Mouse (Mus musculus) heart, embryonic 13.5 days (tissue): ENCODE measurements around the gene Pianp. TPM values are rescaled to one million over a fixed set of nuclear protein-coding genes. Genes with fewer than 3 reads are reported as not detected.

Source experiments
- ATAC-seq: fragments of 200-750 bp; cut with Nextera tagmentation; 2 replicates; pipeline ENCODE4 v1.8.0; 2017; ENCODE audit warnings: moderate TSS enrichment; ENCODE audit not compliant: insufficient number of reproducible peaks, low FRiP score, low TSS enrichment; ENCODE audit errors: extremely low read depth
- H3K27ac ChIP-seq: fragments of 300-500 bp; sonication (generic); replicated peaks from 2 replicates; pipeline ENCODE4 v1.5.1; 2015; ENCODE audit warnings: moderate library complexity, mild to moderate bottlenecking, inconsistent platforms
- H3K27me3 ChIP-seq: fragments of 300-500 bp; sonication (generic); replicated peaks from 2 replicates; pipeline ENCODE4 v1.6.1; 2015; ENCODE audit warnings: mild to moderate bottlenecking, inconsistent platforms
- H3K36me3 ChIP-seq: fragments of 300-500 bp; sonication (generic); 2 replicates; pipeline ENCODE4 v1.6.1; 2015; ENCODE audit warnings: mild to moderate bottlenecking, inconsistent platforms
- H3K4me1 ChIP-seq: fragments of 300-500 bp; sonication (generic); 2 replicates; pipeline ENCODE4 v1.6.1; 2015; ENCODE audit warnings: inconsistent platforms
- H3K4me2 ChIP-seq: fragments of 300-500 bp; sonication (generic); 2 replicates; pipeline ENCODE4 v1.6.1; 2015; ENCODE audit warnings: inconsistent platforms, mild to moderate bottlenecking, moderate library complexity
- H3K4me3 ChIP-seq: fragments of 300-500 bp; sonication (generic); 2 replicates; pipeline ENCODE4 v1.5.1; 2015; ENCODE audit warnings: moderate library complexity, mild to moderate bottlenecking, inconsistent platforms
- H3K9ac ChIP-seq: fragments of 300-500 bp; sonication (generic); 2 replicates; pipeline ENCODE4 v1.6.1; 2015; ENCODE audit warnings: inconsistent platforms, mild to moderate bottlenecking, moderate library complexity
- H3K9me3 ChIP-seq: fragments of 300-500 bp; sonication (generic); 2 replicates; pipeline ENCODE4 v1.6.1; 2016; ENCODE audit warnings: inconsistent platforms
- WGBS: fragments of 180-500 bp; shearing (Covaris S2); methylation state at CpG from one replicate; pipeline ENCODE4 v1.1.7; 2015; ENCODE audit warnings: mixed read lengths; 5-methylcytosine and 5-hydroxymethylcytosine counted together
- polyA plus RNA-seq: library from polyadenylated mRNA; unstranded; fragments of >200 nt; fragmentation: Nextera tagmentation; extraction: Ambion mirVana; gene quantifications from 2 replicates; pipeline ENCODE4 v1.2.1, GENCODE M21; 2015

The Pianp gene
- polyA plus RNA-seq, 1 experiment from 2014 or later, result 0.31 TPM

GRCm38 (mm10) chr6:124967766-124968165 lies 28.7 kb upstream of the Pianp start:
- no peak overlapping the region for H3K9ac ChIP-seq
- 66% methylated on average over 4 of the region's 4 CpGs for WGBS
- peaks cover 18% of the 10 kb centered on the region for H3K36me3 ChIP-seq
- no peak overlapping the region for H3K4me3 ChIP-seq
- H3K9me3 ChIP-seq, result peaks cover 4% of the 10 kb centered on the region; the same call in 1 of the 2 replicates
- no peak for ATAC-seq
- no peak overlapping the region for H3K27ac ChIP-seq
- no peak overlapping the region for H3K4me2 ChIP-seq
- H3K4me1 ChIP-seq, result peaks cover 19% of the 10 kb centered on the region
- H3K27me3 ChIP-seq, result peaks cover 4% of the 10 kb centered on the region; the same call in 1 of the 2 replicates

GRCm38 (mm10) chr6:124992241-124992640 lies 4.3 kb upstream of the Pianp start:
- H3K9ac ChIP-seq, result no peak overlapping the region
- peaks cover 10% of the 10 kb centered on the region for H3K4me1 ChIP-seq
- H3K27ac ChIP-seq, result no peak overlapping the region
- H3K27me3 ChIP-seq, result peaks cover 60% of the 10 kb centered on the region
- H3K9me3 ChIP-seq, result peaks cover 5% of the 10 kb centered on the region; the same call in 1 of the 2 replicates
- no peak overlapping the region for H3K4me3 ChIP-seq
- no peak overlapping the region for H3K4me2 ChIP-seq
- WGBS, result 64% methylated on average over 4 of the region's 4 CpGs
- no peak for ATAC-seq
- H3K36me3 ChIP-seq, result no peaks in the 10 kb centered on the region

GRCm38 (mm10) chr6:124993365-124993764 lies 3.1 kb upstream of the Pianp start:
- Histone ChIP-seq H3K4me1 (peaks cover 21% of the 10 kb centered on the region), H3K9ac (no peak overlapping the region), H3K27me3 (peaks cover 69% of the 10 kb centered on the region), H3K4me2 (no peak overlapping the region), H3K36me3 (no peaks in the 10 kb centered on the region), H3K9me3 (peaks cover 5% of the 10 kb centered on the region; the same call in 1 of the 2 replicates), H3K27ac (no peak overlapping the region), H3K4me3 (no peak overlapping the region)
- WGBS, result 71% methylated on average over 9 of the region's 9 CpGs
- ATAC-seq, result no peak

GRCm38 (mm10) chr6:124993876-124994275 lies 2.6 kb upstream of the Pianp start:
- peaks cover 72% of the 10 kb centered on the region for H3K27me3 ChIP-seq
- no peak overlapping the region for H3K4me2 ChIP-seq
- peaks cover 5% of the 10 kb centered on the region; the same call in 1 of the 2 replicates for H3K9me3 ChIP-seq
- peak overlapping the region; percentile 48; the same call in 1 of the 2 replicates for H3K9ac ChIP-seq
- H3K4me3 ChIP-seq, result no peak overlapping the region
- ATAC-seq, result no peak
- WGBS, result 11% methylated on average over 11 of the region's 11 CpGs
- H3K27ac ChIP-seq, result no peak overlapping the region
- peaks cover 25% of the 10 kb centered on the region for H3K4me1 ChIP-seq
- no peaks in the 10 kb centered on the region for H3K36me3 ChIP-seq

GRCm38 (mm10) chr6:124995246-124995645 lies 1.2 kb upstream of the Pianp start:
- H3K27me3 ChIP-seq, result peaks cover 85% of the 10 kb centered on the region
- H3K9me3 ChIP-seq, result no peaks in the 10 kb centered on the region
- no peak overlapping the region for H3K4me3 ChIP-seq
- H3K4me2 ChIP-seq, result no peak overlapping the region
- H3K4me1 ChIP-seq, result peaks cover 25% of the 10 kb centered on the region
- 72% methylated on average over 7 of the region's 7 CpGs for WGBS
- H3K27ac ChIP-seq, result no peak overlapping the region
- no peak for ATAC-seq
- H3K9ac ChIP-seq, result no peak overlapping the region
- no peaks in the 10 kb centered on the region for H3K36me3 ChIP-seq

- H3K9ac ChIP-seq, result peak overlapping the region; percentile 81; the same call in 1 of the 2 replicates
- H3K36me3 ChIP-seq, result no peaks in the 10 kb centered on the region
- H3K27ac ChIP-seq, result no peak overlapping the region
- ATAC-seq, result no peak
- peaks cover 25% of the 10 kb centered on the region for H3K4me1 ChIP-seq
- no peaks in the 10 kb centered on the region for H3K9me3 ChIP-seq
- peak overlapping the region; percentile 98 for H3K4me2 ChIP-seq
- peaks cover 92% of the 10 kb centered on the region for H3K27me3 ChIP-seq
- 45% methylated on average over 8 of the region's 8 CpGs for WGBS
- H3K4me3 ChIP-seq, result no peak overlapping the region
These were observed 577 bp upstream of the Pianp start for GRCm38 (mm10) chr6:124995831-124996403.

GRCm38 (mm10) chr6:124998066-124998465 lies 1.6 kb downstream of the Pianp start:
- ATAC-seq, result no peak
- peaks cover 25% of the 10 kb centered on the region for H3K4me1 ChIP-seq
- H3K4me3 ChIP-seq, result no peak overlapping the region
- H3K4me2 ChIP-seq, result peak overlapping the region; percentile 98; the same call in 1 of the 2 replicates
- no peak overlapping the region for H3K27ac ChIP-seq
- no peak overlapping the region for H3K9ac ChIP-seq
- H3K36me3 ChIP-seq, result no peaks in the 10 kb centered on the region
- 3% methylated on average over 8 of the region's 8 CpGs for WGBS
- H3K9me3 ChIP-seq, result no peaks in the 10 kb centered on the region
- H3K27me3 ChIP-seq, result peaks cover 100% of the 10 kb centered on the region

GRCm38 (mm10) chr6:124999091-124999490 lies 2.6 kb downstream of the Pianp start:
- Histone ChIP-seq H3K36me3 (no peaks in the 10 kb centered on the region), H3K4me2 (no peak overlapping the region), H3K27me3 (peaks cover 99% of the 10 kb centered on the region), H3K9ac (no peak overlapping the region), H3K9me3 (no peaks in the 10 kb centered on the region), H3K27ac (no peak overlapping the region), H3K4me1 (peaks cover 29% of the 10 kb centered on the region), H3K4me3 (no peak overlapping the region)
- no peak for ATAC-seq
- WGBS, result 39% methylated on average over 14 of the region's 14 CpGs

GRCm38 (mm10) chr6:124999546-124999945 lies 3.1 kb downstream of the Pianp start:
- 23% methylated on average over 10 of the region's 10 CpGs for WGBS
- no peak for ATAC-seq

GRCm38 (mm10) chr6:125003706-125004105 lies 7.2 kb downstream of the Pianp start:
- no peak overlapping the region for H3K27ac ChIP-seq
- H3K4me2 ChIP-seq, result peak overlapping the region; percentile 44
- no peaks in the 10 kb centered on the region for H3K9me3 ChIP-seq
- peak overlapping the region; percentile 47 for H3K9ac ChIP-seq
- peaks cover 23% of the 10 kb centered on the region for H3K4me1 ChIP-seq
- H3K4me3 ChIP-seq, result peak overlapping the region; percentile 13; the same call in 1 of the 2 replicates
- H3K27me3 ChIP-seq, result peaks cover 60% of the 10 kb centered on the region
- ATAC-seq, result no peak
- 23% methylated on average over 3 of the region's 3 CpGs for WGBS
- H3K36me3 ChIP-seq, result no peaks in the 10 kb centered on the region

More at GRCm38 (mm10) chr6:124999546-124999945, 3.1 kb downstream of the Pianp start:
- peaks cover 99% of the 10 kb centered on the region for H3K27me3 ChIP-seq
- H3K27ac ChIP-seq, result no peak overlapping the region
- no peak overlapping the region for H3K9ac ChIP-seq
- no peaks in the 10 kb centered on the region for H3K36me3 ChIP-seq
- no peak overlapping the region for H3K4me2 ChIP-seq
- no peak overlapping the region for H3K4me3 ChIP-seq
- no peaks in the 10 kb centered on the region for H3K9me3 ChIP-seq
- peaks cover 34% of the 10 kb centered on the region for H3K4me1 ChIP-seq

GRCm38 (mm10) chr6:125005086-125005485 lies 8.6 kb downstream of the Pianp start:
- ATAC-seq, result no peak
- H3K9ac ChIP-seq, result no peak overlapping the region

GRCm38 (mm10) chr6:125008060-125008459 lies 11.6 kb downstream of the Pianp start:
- peak overlapping the region; percentile 79 for H3K4me2 ChIP-seq
- peak overlapping the region; percentile 99 for H3K27ac ChIP-seq
- 41% methylated on average over 13 of the region's 13 CpGs for WGBS
- no peak for ATAC-seq
- peaks cover 22% of the 10 kb centered on the region for H3K36me3 ChIP-seq
- H3K4me3 ChIP-seq, result peak overlapping the region; percentile 83
- peaks cover 46% of the 10 kb centered on the region for H3K4me1 ChIP-seq
- no peaks in the 10 kb centered on the region for H3K9me3 ChIP-seq
- peak overlapping the region; percentile 98 for H3K9ac ChIP-seq
- peaks cover 16% of the 10 kb centered on the region for H3K27me3 ChIP-seq

More at GRCm38 (mm10) chr6:125005086-125005485, 8.6 kb downstream of the Pianp start:
- Histone ChIP-seq H3K4me3 (no peak overlapping the region), H3K4me1 (peaks cover 27% of the 10 kb centered on the region), H3K27ac (no peak overlapping the region), H3K36me3 (no peaks in the 10 kb centered on the region), H3K4me2 (no peak overlapping the region), H3K27me3 (peaks cover 46% of the 10 kb centered on the region), H3K9me3 (no peaks in the 10 kb centered on the region)
- WGBS, result 43% methylated on average over 3 of the region's 3 CpGs
